Mouse (Mus musculus) heart, postnatal 0 days (tissue): ENCODE data around the gene Fam98c.

ENCODE experiments used
- CTCF ChIP-seq: IDR thresholded peaks from 2 replicates; pipeline ENCODE4 v1.5.1; 2016; ENCODE audit warnings: antibody characterized with exemption, control low read depth, low read depth
- EP300 ChIP-seq: IDR thresholded peaks from 2 replicates; pipeline ENCODE4 v1.6.1; 2016; ENCODE audit warnings: antibody characterized with exemption, low read depth

GRCm38 (mm10) chr7:29155838-29156782 is at the start of gene Fam98c:
- TF ChIP-seq CTCF: peak; percentile 31
- TF ChIP-seq EP300: no peak
